Mouse (Mus musculus): ENCODE measurements at regions not wholly inside any gene's neighbourhood (a gene's known extent, or its start where the extent isn't known, plus 50 kb on each side); places are given as distances from the start of the nearest gene placed in this dataset.
A peak's percentile ranks its signal among the peaks of the same experiment; 100 is the strongest.

DNA sequence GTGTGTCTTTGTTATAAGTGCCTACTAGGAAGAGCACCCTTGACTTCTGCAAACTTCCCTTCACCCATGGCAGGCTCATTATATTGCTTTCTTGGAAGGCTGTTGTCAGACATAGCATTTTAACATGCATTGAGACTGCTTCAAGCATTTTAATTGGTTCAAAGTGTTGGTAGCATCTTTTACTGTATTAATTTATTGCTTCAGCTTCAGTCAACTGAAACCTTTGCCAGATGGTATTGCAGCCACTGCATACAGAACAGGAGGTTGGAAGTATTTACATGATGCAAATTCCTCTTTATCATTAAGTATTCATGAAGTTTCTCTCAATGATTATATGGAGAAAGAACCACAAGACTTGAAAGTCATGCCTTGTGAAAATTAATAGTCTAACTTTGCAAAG lies 1423.6 kb downstream of the Pcdh18 start:
- ATAC-seq, result peak; percentile 92
- Histone ChIP-seq H3K9ac (replicated peaks; ENCODE audit: low read depth, low read length) (no peak overlapping the region), H3K4me1 (replicated peaks; ENCODE audit: control insufficient read depth, insufficient read depth, low read length) (no peaks in the 10 kb centered on the region), H3K9me3 (ENCODE audit: control insufficient read depth, low read length) (no peaks in the 10 kb centered on the region), H3K27ac (ENCODE audit: low read length) (no peak overlapping the region), H3K27me3 (replicated peaks; ENCODE audit: control insufficient read depth, insufficient read depth, low read length) (no peaks in the 10 kb centered on the region), H3K36me3 (ENCODE audit: control insufficient read depth, insufficient read depth) (no peaks in the 10 kb centered on the region), H3K4me3 (replicated peaks; ENCODE audit: low read length) (no peak overlapping the region), H3K4me2 (ENCODE audit: low read length) (no peak overlapping the region)
